In genomic region chr19:38480156-38480720, GRCm38 (mm10) we compare ENCODE assay signal across 9 mouse cellular contexts. TPM values are rescaled to one million over a fixed set of nuclear protein-coding genes. Genes with fewer than 3 reads are reported as not detected.
DNase-seq lines count a peak whose midpoint lies in the region; ATAC-seq and TF ChIP-seq lines count a peak whose summit lies in the region.
"Had no signal": no experiment of that assay in that cellular context is flagged by ENCODE, and none has a peak within 500 bp of the region (broad histone marks: within the 10 kb centered on the region; RNA-seq: fewer than 3 reads in every experiment).

No protein-coding gene starts in this region.

- no peak for ATAC-seq in lung, postnatal 0 days
- no peak for ATAC-seq in liver, embryonic 12.5 days
- ATAC-seq in stomach, postnatal 0 days (ENCODE audit: low FRiP score, low TSS enrichment): no peak
- ATAC-seq: activated CD4-positive, CD25-positive, alpha-beta regulatory T cell, adult 4 months had no signal

- H3K27ac ChIP-seq in lung, postnatal 0 days (ENCODE audit: low read length): no peak overlapping the region
- H3K27ac ChIP-seq in liver, embryonic 12.5 days: no peak overlapping the region
- no peak overlapping the region for H3K27ac ChIP-seq in stomach, postnatal 0 days (replicated peaks)

- TF ChIP-seq CTCF in lung, postnatal 0 days (IDR thresholded peaks at IDR 0.05): no peak
- TF ChIP-seq CTCF in stomach, postnatal 0 days (IDR thresholded peaks at IDR 0.05; ENCODE audit: low read depth): no peak

- H3K4me3 ChIP-seq in lung, postnatal 0 days (ENCODE audit: low read depth, low read length): peak overlapping the region; percentile 57
- H3K4me3 ChIP-seq in liver, embryonic 12.5 days: peak overlapping the region; percentile 54; the same call in 1 of the 2 replicates
- peak overlapping the region; percentile 66 for H3K4me3 ChIP-seq in stomach, postnatal 0 days (ENCODE audit: low read depth, low read length)

- peak overlapping the region; percentile 92 for H3K4me2 ChIP-seq in lung, postnatal 0 days (replicated peaks; ENCODE audit: low read depth, low read length)
- peak overlapping the region; percentile 63 for H3K4me2 ChIP-seq in liver, embryonic 12.5 days
- peak overlapping the region; percentile 92 for H3K4me2 ChIP-seq in stomach, postnatal 0 days (replicated peaks; ENCODE audit: low read depth)

- peaks cover 5% of the 10 kb centered on the region; the same call in 1 of the 2 replicates for H3K27me3 ChIP-seq in lung, postnatal 0 days (replicated peaks; ENCODE audit: insufficient read depth, low read length)
- H3K27me3 ChIP-seq in liver, embryonic 12.5 days (replicated peaks): peaks cover 62% of the 10 kb centered on the region
- H3K27me3 ChIP-seq in stomach, postnatal 0 days (ENCODE audit: control insufficient read depth, insufficient read depth, low read length): no peaks in the 10 kb centered on the region

- H3K4me1 ChIP-seq in lung, postnatal 0 days (ENCODE audit: insufficient read depth, low read depth, low read length): 0 out of 2 replicates have a peak, but pooled peaks cover 2% of the 10 kb centered on the region
- no peaks in the 10 kb centered on the region for H3K4me1 ChIP-seq in liver, embryonic 12.5 days
- no peaks in the 10 kb centered on the region for H3K4me1 ChIP-seq in stomach, postnatal 0 days (replicated peaks; ENCODE audit: control insufficient read depth, insufficient read depth)

- H3K9ac ChIP-seq in lung, postnatal 0 days (replicated peaks; ENCODE audit: low read depth): no peak overlapping the region
- H3K9ac ChIP-seq in liver, embryonic 12.5 days: no peak overlapping the region
- peak overlapping the region; percentile 67; the same call in 1 of the 2 replicates for H3K9ac ChIP-seq in stomach, postnatal 0 days (ENCODE audit: low read length)

- DNase-seq in adrenal gland, adult 2 months: peak; percentile 7
- no peak for DNase-seq in adrenal gland, postnatal 4 days (ENCODE audit: low spot score in 2 of 2)
- no peak for DNase-seq in lung, postnatal 0 days (ENCODE audit: low spot score)
- no peak for DNase-seq in lung, postnatal 14 days
- DNase-seq in stomach, postnatal 0 days (ENCODE audit: low spot score): no peak
- DNase-seq in B cell, adult 2 months: no peak
- DNase-seq in ovary, postnatal 10 days (ENCODE audit: low spot score): no peak

- TF ChIP-seq EP300 in lung, postnatal 0 days (IDR thresholded peaks at IDR 0.05): no peak
- no peak for TF ChIP-seq EP300 in stomach, postnatal 0 days (optimal IDR thresholded peaks at IDR 0.05)

- no peaks in the 10 kb centered on the region for H3K36me3 ChIP-seq in lung, postnatal 0 days (ENCODE audit: insufficient read depth, low read length)
- H3K36me3 ChIP-seq in liver, embryonic 12.5 days: no peaks in the 10 kb centered on the region
- H3K36me3 ChIP-seq in stomach, postnatal 0 days (ENCODE audit: control insufficient read depth, insufficient read depth, low read length): no peaks in the 10 kb centered on the region

- WGBS in lung, postnatal 0 days: 12% methylated on average over 12 of the region's 12 CpGs
- WGBS in liver, embryonic 12.5 days (ENCODE audit: insufficient replicate concordance): 12% methylated on average over 12 of the region's 12 CpGs
- WGBS in stomach, postnatal 0 days: 27% methylated on average over 12 of the region's 12 CpGs

- no peaks in the 10 kb centered on the region for H3K9me3 ChIP-seq in lung, postnatal 0 days (ENCODE audit: low read length)
- H3K9me3 ChIP-seq in liver, embryonic 12.5 days (replicated peaks): no peaks in the 10 kb centered on the region
- H3K9me3 ChIP-seq in stomach, postnatal 0 days (ENCODE audit: control insufficient read depth, low read length): no peaks in the 10 kb centered on the region

RNA-seq across cellular contexts. Expression of gene Plce1, which starts 0.7 kb away (rescaled TPM):
- total RNA-seq in adrenal gland, adult 2 months (2021): 1 to 10 TPM; 5.9 to 8.9 TPM
- 0.81 TPM in 2 replicates for polyA plus RNA-seq in adrenal gland, adult 2 months (2012; rRNA removed)
- total RNA-seq in adrenal gland, postnatal 4 days (2021): 10 to 100 TPM; 11.4 to 11.9 TPM
- polyA plus RNA-seq in lung, postnatal 0 days (2015; fragmentation: Nextera tagmentation; extraction: Ambion mirVana): 2.0 and 3.1 TPM in 2 replicates
- polyA plus RNA-seq in liver, embryonic 12.5 days (2016; fragmentation: Nextera tagmentation; extraction: Ambion mirVana): 0.82 and 0.89 TPM in 2 replicates
- polyA plus RNA-seq in stomach, postnatal 0 days (2015; fragmentation: Nextera tagmentation; extraction: Ambion mirVana): 6.2 and 7.2 TPM in 2 replicates
